Mouse (Mus musculus) embryonic facial prominence, embryonic 14.5 days (tissue): ENCODE data around the gene Pon2. TPM values are rescaled to one million over a fixed set of nuclear protein-coding genes. Genes with fewer than 3 reads are reported as not detected.
A peak's percentile ranks its signal among the peaks of the same experiment; 100 is the strongest.
"Not testable (repeated sequence)": the region's sequence is repeated elsewhere in the genome, so short reads cannot be mapped to it uniquely, and the experiment has no call there.

Experiments
- ATAC-seq: fragments of 200-750 bp; cut with Nextera tagmentation; 2 replicates; pipeline ENCODE4 v1.8.0; 2017; ENCODE audit warnings: low read depth, moderate number of reproducible peaks, moderate TSS enrichment
- DNase-seq: peaks from one replicate; pipeline ENCODE4 v3.0.0-alpha.2; 2015; ENCODE audit warnings: low spot score
- H3K27ac ChIP-seq: fragments of 300-500 bp; sonication (generic); replicated peaks from 2 replicates; pipeline ENCODE4 v1.5.1; 2014; ENCODE audit warnings: low read depth, mild to moderate bottlenecking, low read length, moderate library complexity
- H3K27me3 ChIP-seq: fragments of 300-500 bp; sonication (generic); replicated peaks from 2 replicates; pipeline ENCODE4 v1.6.1; 2014; ENCODE audit warnings: low read length; ENCODE audit not compliant: control insufficient read depth, insufficient read depth
- H3K36me3 ChIP-seq: fragments of 300-500 bp; sonication (generic); 2 replicates; pipeline ENCODE4 v1.6.1; 2014; ENCODE audit warnings: low read length, mixed read lengths; ENCODE audit not compliant: control insufficient read depth, insufficient read depth
- H3K4me1 ChIP-seq: fragments of 300-500 bp; sonication (generic); 2 replicates; pipeline ENCODE4 v1.6.1; 2014; ENCODE audit warnings: antibody characterized with exemption, low read length; ENCODE audit not compliant: control insufficient read depth, insufficient read depth
- H3K4me2 ChIP-seq: fragments of 300-500 bp; sonication (generic); 2 replicates; pipeline ENCODE4 v1.6.1; 2014; ENCODE audit warnings: low read depth, mild to moderate bottlenecking, low read length, moderate library complexity, mixed read lengths
- H3K4me3 ChIP-seq: fragments of 300-500 bp; sonication (generic); 2 replicates; pipeline ENCODE4 v1.5.1; 2014; ENCODE audit warnings: low read depth, mild to moderate bottlenecking, low read length
- H3K9ac ChIP-seq: fragments of 300-500 bp; sonication (generic); 2 replicates; pipeline ENCODE4 v1.6.1; 2014; ENCODE audit warnings: low read depth, mild to moderate bottlenecking, low read length, moderate library complexity, mixed read lengths
- H3K9me3 ChIP-seq: fragments of 300-500 bp; sonication (generic); 2 replicates; pipeline ENCODE4 v1.6.1; 2016; ENCODE audit warnings: low read length; ENCODE audit not compliant: control insufficient read depth
- WGBS: fragments of 180-500 bp; shearing (Covaris S2); extraction: QIAGEN DNeasy Blood & Tissue Kit; methylation state at CpG from one replicate; pipeline ENCODE4 v1.1.7; 2014; 5-methylcytosine and 5-hydroxymethylcytosine counted together
- polyA plus RNA-seq: library from polyadenylated mRNA; unstranded; fragments of >200 nt; fragmentation: Nextera tagmentation; extraction: Ambion mirVana; gene quantifications from 2 replicates; pipeline ENCODE4 v1.2.1, GENCODE M21; 2014

The Pon2 gene
- polyA plus RNA-seq, 1 experiment from 2014 or later = 26.0 TPM

DNA sequence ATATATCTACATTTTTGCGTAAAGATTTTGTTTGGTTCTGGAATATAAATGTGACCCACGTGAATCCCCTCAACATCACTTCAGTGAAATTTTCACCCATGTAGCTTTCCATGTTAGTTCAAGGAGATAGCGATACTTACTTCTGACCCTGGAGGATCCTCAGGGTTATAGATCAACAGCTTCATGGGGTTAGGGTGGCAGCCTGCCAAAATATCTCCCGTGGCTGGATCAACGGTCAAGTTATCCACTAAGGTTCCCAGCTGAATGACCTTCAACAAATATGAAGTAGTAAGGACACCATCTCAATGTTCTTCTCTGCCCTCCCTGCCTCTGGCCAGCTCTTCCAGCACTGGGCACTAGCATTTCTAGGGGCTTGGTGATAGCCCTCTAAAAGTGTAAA lies 68.0 kb downstream of the Pon2 start:
- 87% methylated on average over 5 of the region's 5 CpGs for WGBS
- Histone ChIP-seq H3K4me1 (no peaks in the 10 kb centered on the region), H3K36me3 (no peaks in the 10 kb centered on the region), H3K27me3 (no peaks in the 10 kb centered on the region), H3K9me3 (no peaks in the 10 kb centered on the region), H3K27ac (no peak overlapping the region), H3K4me2 (no peak overlapping the region), H3K4me3 (no peak overlapping the region), H3K9ac (no peak overlapping the region)
- DNase-seq = no peak
- no peak for ATAC-seq

DNA sequence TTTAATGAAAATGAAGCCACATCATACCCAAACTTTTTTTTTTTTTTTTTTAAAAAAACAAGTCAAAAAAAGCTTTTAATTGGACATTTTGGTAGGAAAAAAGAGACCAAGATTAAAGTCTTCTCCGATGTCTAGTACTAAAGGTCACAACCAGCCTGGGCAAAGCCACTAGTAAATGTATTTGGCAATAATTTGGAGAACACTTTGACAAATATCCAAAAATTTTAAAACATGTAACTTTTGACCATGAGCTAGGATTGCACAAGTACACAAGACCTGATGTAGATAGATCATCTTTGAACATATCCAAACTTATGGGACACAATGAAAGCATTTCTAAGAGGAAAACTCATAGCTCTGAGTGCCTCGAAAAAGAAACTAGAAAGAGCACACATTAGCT lies 74.7 kb downstream of the Pon2 start:
- WGBS = 96% methylated on average over 2 of the region's 2 CpGs
- not testable (repeated sequence) for ATAC-seq

DNA sequence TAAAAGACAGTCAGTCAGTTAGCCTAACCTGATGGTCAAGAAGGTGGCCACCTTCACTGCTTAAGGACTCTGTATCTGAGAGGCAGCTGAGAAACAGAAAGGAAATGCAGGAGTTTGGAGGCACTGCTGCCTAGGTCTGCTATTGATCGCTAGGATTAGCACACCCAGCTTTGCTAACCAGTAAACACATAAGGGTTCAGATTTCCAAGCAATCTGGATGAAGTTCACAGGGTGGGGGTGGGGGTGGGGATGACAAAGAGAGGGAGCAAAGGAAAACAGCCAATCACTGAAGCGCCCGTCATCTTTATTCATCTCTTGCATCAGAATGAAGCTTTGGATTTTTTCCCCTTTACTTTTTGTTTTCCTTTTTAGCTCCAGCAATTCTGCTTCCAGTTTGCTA lies 76.2 kb downstream of the Pon2 start:
- WGBS = 52% methylated on average over 3 of the region's 3 CpGs
- H3K4me2 ChIP-seq = no peak overlapping the region
- H3K36me3 ChIP-seq = no peaks in the 10 kb centered on the region
- peak; percentile 22; the same call in 1 of the 2 replicates for ATAC-seq
- H3K27ac ChIP-seq = no peak overlapping the region
- H3K27me3 ChIP-seq = no peaks in the 10 kb centered on the region
- no peak overlapping the region for H3K9ac ChIP-seq
- no peaks in the 10 kb centered on the region for H3K4me1 ChIP-seq
- H3K4me3 ChIP-seq = no peak overlapping the region
- no peaks in the 10 kb centered on the region for H3K9me3 ChIP-seq
- DNase-seq = no peak

More for the DNA sequence above, 74.7 kb downstream of the Pon2 start:
- H3K4me2 ChIP-seq, H3K4me1 ChIP-seq, DNase-seq, H3K4me3 ChIP-seq, H3K27me3 ChIP-seq, H3K27ac ChIP-seq, H3K9me3 ChIP-seq, H3K9ac ChIP-seq, H3K36me3 ChIP-seq: not testable (repeated sequence)

DNA sequence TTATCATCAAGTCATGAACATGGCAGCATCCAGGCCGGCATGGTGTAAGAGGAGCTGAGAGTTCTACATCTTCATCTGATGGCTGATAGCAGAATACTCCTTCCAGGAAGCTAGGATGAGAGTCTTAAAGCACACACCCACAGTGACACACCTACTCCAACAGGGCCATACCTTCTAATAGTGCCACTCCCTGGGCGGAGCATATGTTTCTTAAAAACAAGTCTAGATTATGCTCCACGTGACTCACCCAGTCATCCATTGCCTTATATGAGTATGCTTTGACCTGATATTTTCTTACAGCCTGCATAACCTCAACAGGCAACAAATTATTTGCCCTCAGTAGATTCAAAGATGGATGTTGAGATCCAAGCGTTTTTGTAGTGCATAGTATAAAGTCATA lies 80.1 kb downstream of the Pon2 start:
- Histone ChIP-seq H3K4me2 (no peak overlapping the region), H3K9ac (no peak overlapping the region), H3K36me3 (no peaks in the 10 kb centered on the region), H3K27me3 (no peaks in the 10 kb centered on the region), H3K27ac (no peak overlapping the region), H3K9me3 (no peaks in the 10 kb centered on the region), H3K4me3 (no peak overlapping the region), H3K4me1 (no peaks in the 10 kb centered on the region)
- DNase-seq (no peak), ATAC-seq (no peak)
- WGBS = 91% methylated on average over 4 of the region's 4 CpGs

Other genes with a start within 250 kb of the Pon2 start
- gene Pon1, start 104.5 kb downstream of the Pon2 start, polyA plus RNA-seq = 2.5 and 3.9 TPM in 2 replicates
- 11.8 and 14.0 TPM in 2 replicates for gene Pon3, start 42.2 kb downstream of the Pon2 start, polyA plus RNA-seq
- gene Asb4, start 84.9 kb upstream of the Pon2 start, polyA plus RNA-seq = 31.4 and 42.3 TPM in 2 replicates
- gene Pdk4, start 197.9 kb upstream of the Pon2 start, polyA plus RNA-seq = 4.2 and 5.3 TPM in 2 replicates